Mouse (Mus musculus): ENCODE measurements around the gene Edrf1. TPM values are rescaled to one million over a fixed set of nuclear protein-coding genes. Genes with fewer than 3 reads are reported as not detected.

Edrf1 gene
- polyA plus RNA-seq, 1 experiment from 2014 or later, result 17.9 TPM

Other genes with a start within 250 kb of the Edrf1 start
- not detected in 2 replicates for gene Tex36, start 35.4 kb upstream of the Edrf1 start, polyA plus RNA-seq (2014; fragmentation: Nextera tagmentation; extraction: Ambion mirVana)
- gene Mmp21, start 42.5 kb downstream of the Edrf1 start, polyA plus RNA-seq (2014; fragmentation: Nextera tagmentation; extraction: Ambion mirVana), result not detected in 2 replicates
- 157 and 171 TPM in 2 replicates for gene Bccip, start 71.8 kb downstream of the Edrf1 start, polyA plus RNA-seq (2014; fragmentation: Nextera tagmentation; extraction: Ambion mirVana)
- 29.8 and 30.2 TPM in 2 replicates for gene Uros, start 72.5 kb downstream of the Edrf1 start, polyA plus RNA-seq (2014; fragmentation: Nextera tagmentation; extraction: Ambion mirVana)
- gene Fank1, start 139.3 kb downstream of the Edrf1 start, polyA plus RNA-seq (2014; fragmentation: Nextera tagmentation; extraction: Ambion mirVana), result 0.54 and 0.64 TPM in 2 replicates
- 72.3 and 75.3 TPM in 2 replicates for gene Dhx32, start 145.2 kb downstream of the Edrf1 start, polyA plus RNA-seq (2014; fragmentation: Nextera tagmentation; extraction: Ambion mirVana)